Mouse (Mus musculus) liver, embryonic 15.5 days (tissue): ENCODE data around the gene 9230102O04Rik. TPM values are rescaled to one million over a fixed set of nuclear protein-coding genes. Genes with fewer than 3 reads are reported as not detected.

Experiments
- ATAC-seq: fragments of 200-750 bp; cut with Nextera tagmentation; 2 replicates; pipeline ENCODE4 v1.8.0; 2017; ENCODE audit warnings: moderate number of reproducible peaks, mild to moderate bottlenecking, moderate library complexity; ENCODE audit not compliant: insufficient read depth
- H3K27ac ChIP-seq: fragments of 300-500 bp; sonication (generic); replicated peaks from 2 replicates; pipeline ENCODE4 v1.5.1; 2015; ENCODE audit warnings: mild to moderate bottlenecking, inconsistent platforms
- H3K27me3 ChIP-seq: fragments of 300-500 bp; sonication (generic); 2 replicates; pipeline ENCODE4 v1.6.1; 2015; ENCODE audit warnings: mild to moderate bottlenecking, inconsistent platforms
- H3K36me3 ChIP-seq: fragments of 300-500 bp; sonication (generic); replicated peaks from 2 replicates; pipeline ENCODE4 v1.6.1; 2015; ENCODE audit warnings: moderate library complexity, mild to moderate bottlenecking, inconsistent platforms
- H3K4me1 ChIP-seq: fragments of 300-500 bp; sonication (generic); replicated peaks from 2 replicates; pipeline ENCODE4 v1.6.1; 2015; ENCODE audit warnings: inconsistent platforms
- H3K4me2 ChIP-seq: fragments of 300-500 bp; sonication (generic); 2 replicates; pipeline ENCODE4 v1.6.1; 2015; ENCODE audit warnings: moderate library complexity, mild to moderate bottlenecking, inconsistent platforms
- H3K4me3 ChIP-seq: fragments of 300-500 bp; sonication (generic); replicated peaks from 2 replicates; pipeline ENCODE4 v1.5.1; 2015; ENCODE audit warnings: mild to moderate bottlenecking, inconsistent platforms
- H3K9ac ChIP-seq: fragments of 300-500 bp; sonication (generic); 2 replicates; pipeline ENCODE4 v1.6.1; 2015; ENCODE audit warnings: moderate library complexity, mild to moderate bottlenecking, inconsistent platforms
- H3K9me3 ChIP-seq: fragments of 300-500 bp; sonication (generic); replicated peaks from 2 replicates; pipeline ENCODE4 v1.6.1; 2016; ENCODE audit warnings: inconsistent platforms
- WGBS: fragments of 180-500 bp; shearing (Covaris S2); methylation state at CpG from one replicate; pipeline ENCODE4 v1.1.7; 2015; ENCODE audit warnings: mixed read lengths; ENCODE audit not compliant: insufficient replicate concordance; 5-methylcytosine and 5-hydroxymethylcytosine counted together
- polyA plus RNA-seq: library from polyadenylated mRNA; unstranded; fragments of >200 nt; fragmentation: Nextera tagmentation; extraction: Ambion mirVana; gene quantifications from 2 replicates; pipeline ENCODE4 v1.2.1, GENCODE M21; 2015

The 9230102O04Rik gene
- polyA plus RNA-seq, 1 experiment from 2014 or later: not detected

DNA sequence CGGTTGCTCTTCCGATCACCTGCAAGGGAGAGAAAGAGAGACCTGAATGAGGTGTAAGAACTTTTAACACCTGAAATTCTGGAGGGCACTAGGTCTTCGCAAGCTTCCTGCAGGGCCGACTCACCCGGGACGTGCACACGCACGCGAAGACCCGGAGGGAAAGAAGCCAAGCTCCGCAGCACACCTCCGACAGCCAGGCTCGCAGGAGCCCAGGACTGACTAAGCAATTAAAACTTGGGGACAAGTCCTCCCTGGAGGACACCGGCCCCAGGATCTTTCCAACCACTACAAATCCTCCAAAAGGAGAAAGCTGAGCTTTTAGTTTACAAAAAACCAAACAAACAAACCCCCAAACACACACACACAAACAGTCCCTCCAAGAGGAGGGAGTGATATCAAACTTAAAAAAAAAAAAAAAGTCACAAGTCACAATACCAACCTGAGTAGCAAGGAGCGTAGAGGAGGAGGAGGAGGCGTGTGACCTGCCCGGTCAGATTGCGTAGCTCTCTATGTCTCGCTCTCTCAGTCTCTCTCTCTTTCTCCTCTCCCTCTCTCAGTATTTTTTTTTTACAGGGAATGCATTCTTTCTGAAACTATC is 11.3 kb downstream of the 9230102O04Rik start:
- peak overlapping the region; percentile 45; the same call in 1 of the 2 replicates for H3K27ac ChIP-seq
- H3K9me3 ChIP-seq: no peaks in the 10 kb centered on the region
- H3K9ac ChIP-seq: no peak overlapping the region; the same call in 1 of the 2 replicates
- H3K4me3 ChIP-seq: peak overlapping the region; percentile 54
- peaks cover 100% of the 10 kb centered on the region for H3K27me3 ChIP-seq
- no peaks in the 10 kb centered on the region for H3K36me3 ChIP-seq
- H3K4me2 ChIP-seq: peak overlapping the region; percentile 76
- peaks cover 25% of the 10 kb centered on the region for H3K4me1 ChIP-seq
- 0% methylated on average over 19 of the region's 19 CpGs for WGBS
- ATAC-seq: no peak

- H3K27ac ChIP-seq: no peak overlapping the region
- H3K9me3 ChIP-seq: no peaks in the 10 kb centered on the region
- under 1% methylated on average over 35 of the region's 35 CpGs for WGBS
- H3K27me3 ChIP-seq: peaks cover 100% of the 10 kb centered on the region
- H3K4me2 ChIP-seq: peak overlapping the region; percentile 76
- H3K36me3 ChIP-seq: no peaks in the 10 kb centered on the region
- H3K9ac ChIP-seq: no peak overlapping the region
- H3K4me1 ChIP-seq: peaks cover 24% of the 10 kb centered on the region
- H3K4me3 ChIP-seq: peak overlapping the region; percentile 54
- ATAC-seq: no peak
Observed at GRCm38 (mm10) chr2:9877326-9877690, 12.0 kb downstream of the 9230102O04Rik start.

- Histone ChIP-seq H3K4me1 (peaks cover 24% of the 10 kb centered on the region), H3K27me3 (peaks cover 100% of the 10 kb centered on the region), H3K36me3 (no peaks in the 10 kb centered on the region), H3K27ac (no peak overlapping the region), H3K9me3 (no peaks in the 10 kb centered on the region), H3K9ac (no peak overlapping the region), H3K4me2 (peak overlapping the region; percentile 76), H3K4me3 (peak overlapping the region; percentile 54)
- WGBS: 4% methylated on average over 31 of the region's 31 CpGs
- ATAC-seq: no peak
Observed at GRCm38 (mm10) chr2:9876621-9877325, 12.6 kb downstream of the 9230102O04Rik start.

DNA sequence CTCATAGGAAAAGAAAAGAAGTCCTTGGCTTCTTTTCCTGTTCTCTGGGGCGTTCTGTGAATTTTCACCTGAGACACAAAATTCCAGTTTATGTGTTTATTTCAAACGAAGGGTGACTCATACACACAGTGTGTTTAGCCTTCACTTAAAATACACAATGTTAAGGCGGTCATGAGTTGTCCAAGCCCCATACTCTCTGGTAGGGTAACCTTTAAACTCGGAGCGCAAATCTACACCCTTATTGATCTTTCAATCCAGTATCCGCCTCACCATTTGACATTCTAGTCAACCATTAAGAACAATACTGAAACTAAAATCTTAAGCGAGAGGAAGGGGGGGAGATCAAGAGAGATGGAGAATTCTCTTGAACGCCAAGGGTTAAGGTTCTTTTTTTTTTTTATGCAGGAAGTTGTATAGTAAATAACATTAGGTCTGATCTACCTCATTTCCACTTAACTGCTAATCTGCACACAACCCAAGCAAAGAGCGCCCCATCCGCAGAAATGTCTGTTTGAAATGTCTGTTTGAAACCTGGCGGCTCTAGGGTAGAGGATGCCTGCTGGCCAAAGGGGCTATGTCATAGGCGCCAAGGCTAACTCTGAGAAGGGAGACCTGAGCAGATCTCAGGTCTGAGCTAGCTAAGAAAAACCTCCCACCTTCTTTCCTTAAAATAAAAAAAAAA is 13.5 kb downstream of the 9230102O04Rik start:
- Histone ChIP-seq H3K27me3 (peaks cover 100% of the 10 kb centered on the region), H3K27ac (no peak overlapping the region), H3K36me3 (no peaks in the 10 kb centered on the region), H3K4me1 (peaks cover 20% of the 10 kb centered on the region), H3K4me2 (peak overlapping the region; percentile 76), H3K9ac (no peak overlapping the region), H3K4me3 (no peak overlapping the region), H3K9me3 (no peaks in the 10 kb centered on the region)
- ATAC-seq: no peak
- 47% methylated on average over 12 of the region's 12 CpGs for WGBS

DNA sequence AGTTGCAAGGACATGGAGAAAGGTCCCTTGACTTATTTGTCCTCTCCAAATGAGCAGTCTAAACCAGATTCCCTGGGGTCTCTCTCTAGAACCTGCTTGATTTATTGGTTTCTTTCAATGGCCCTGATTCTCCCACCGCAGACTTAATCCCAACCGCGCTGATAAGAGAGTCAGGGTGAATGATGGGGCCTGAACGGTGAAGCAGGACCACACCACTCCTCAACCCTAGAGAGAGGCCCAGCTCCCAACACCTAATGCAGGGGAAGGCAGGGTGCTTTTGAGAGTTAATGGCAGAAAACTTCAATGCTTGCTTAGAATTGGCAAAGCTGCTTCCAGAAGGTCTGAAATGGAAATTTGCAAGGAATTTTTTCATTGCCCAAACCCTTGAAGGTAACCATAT is 14.1 kb downstream of the 9230102O04Rik start:
- peaks cover 20% of the 10 kb centered on the region for H3K4me1 ChIP-seq
- H3K27ac ChIP-seq: no peak overlapping the region
- no peak overlapping the region for H3K9ac ChIP-seq
- no peak overlapping the region for H3K4me3 ChIP-seq
- no peaks in the 10 kb centered on the region for H3K9me3 ChIP-seq
- peak overlapping the region; percentile 10; the same call in 1 of the 2 replicates for H3K4me2 ChIP-seq
- H3K27me3 ChIP-seq: peaks cover 99% of the 10 kb centered on the region
- no peak for ATAC-seq
- whole genome bisulfite sequencing: 28% methylated on average over 4 of the region's 4 CpGs
- no peaks in the 10 kb centered on the region for H3K36me3 ChIP-seq

DNA sequence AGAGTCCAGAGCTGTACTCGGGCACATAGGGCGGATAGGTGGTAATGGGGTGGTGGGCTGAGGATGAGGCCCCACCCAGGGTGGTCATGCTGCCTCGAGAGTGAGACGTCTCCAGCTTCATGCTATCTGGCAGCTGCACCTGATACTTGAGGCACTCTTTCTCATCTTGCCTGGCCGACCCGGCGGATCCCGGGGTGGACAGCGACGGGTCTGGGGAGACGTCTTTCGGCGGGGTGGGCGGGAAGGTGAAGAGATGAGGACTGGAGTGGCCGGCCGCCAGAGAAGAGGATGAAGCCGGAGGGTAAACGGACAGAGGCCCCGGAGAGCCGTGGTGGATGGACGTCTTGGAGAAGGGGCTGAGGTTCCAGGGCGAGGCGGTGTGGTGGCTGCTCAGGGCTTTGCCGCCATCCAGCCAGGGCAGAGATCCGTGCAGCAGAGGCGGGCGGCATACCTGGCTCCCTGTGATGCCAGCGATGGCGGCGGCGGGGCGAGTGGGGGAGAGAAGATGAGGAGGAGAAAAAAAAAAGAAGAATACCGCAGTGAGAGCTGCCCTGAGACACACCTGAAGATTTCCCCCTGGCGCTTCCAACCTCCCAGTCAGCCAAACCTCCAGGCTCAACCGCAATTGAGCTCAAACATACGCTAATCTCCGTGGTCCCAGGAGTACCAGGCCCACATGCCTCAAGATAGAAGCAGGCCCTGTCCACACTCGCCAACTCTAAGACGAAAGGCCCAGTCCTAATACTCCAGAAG is 14.7 kb downstream of the 9230102O04Rik start:
- H3K9ac ChIP-seq: no peak overlapping the region
- no peak for ATAC-seq
- H3K4me2 ChIP-seq: 0 out of 2 replicates have a peak overlapping the region, but pooled peaks have one; percentile 10
- H3K27ac ChIP-seq: no peak overlapping the region
- H3K4me3 ChIP-seq: no peak overlapping the region
- 48% methylated on average over 39 of the region's 39 CpGs for WGBS
- H3K36me3 ChIP-seq: no peaks in the 10 kb centered on the region
- peaks cover 20% of the 10 kb centered on the region for H3K4me1 ChIP-seq
- peaks cover 98% of the 10 kb centered on the region for H3K27me3 ChIP-seq
- H3K9me3 ChIP-seq: no peaks in the 10 kb centered on the region

- no peak overlapping the region for H3K9ac ChIP-seq
- peaks cover 96% of the 10 kb centered on the region for H3K27me3 ChIP-seq
- 38% methylated on average over 2 of the region's 2 CpGs for WGBS
- no peak overlapping the region for H3K27ac ChIP-seq
- ATAC-seq: no peak
- no peaks in the 10 kb centered on the region for H3K9me3 ChIP-seq
- peaks cover 14% of the 10 kb centered on the region for H3K4me1 ChIP-seq
- no peaks in the 10 kb centered on the region for H3K36me3 ChIP-seq
- no peak overlapping the region for H3K4me2 ChIP-seq
- no peak overlapping the region for H3K4me3 ChIP-seq
Observed at GRCm38 (mm10) chr2:9873757-9874156, 15.6 kb downstream of the 9230102O04Rik start.

DNA sequence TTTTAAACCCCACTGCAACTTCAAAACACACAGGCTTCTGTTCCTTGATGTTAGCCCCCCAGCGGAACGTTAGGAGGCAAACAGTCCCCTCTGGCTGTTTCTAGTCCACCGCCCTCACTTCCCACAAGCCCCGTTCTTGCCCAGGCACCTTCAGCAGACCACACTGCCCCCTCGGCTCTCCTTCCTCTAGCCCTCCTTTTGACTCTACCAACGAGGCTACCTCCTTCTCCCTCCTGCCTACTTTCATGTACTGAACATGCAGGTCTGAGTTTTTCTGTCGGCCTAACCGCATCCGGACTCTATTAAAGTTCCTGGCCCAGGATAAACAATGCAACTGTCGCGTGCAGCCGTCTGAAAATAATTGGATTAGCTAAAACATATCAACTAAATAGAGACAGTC is 16.7 kb downstream of the 9230102O04Rik start:
- whole genome bisulfite sequencing: 18% methylated on average over 12 of the region's 12 CpGs
- Histone ChIP-seq H3K27ac (no peak overlapping the region), H3K27me3 (peaks cover 92% of the 10 kb centered on the region)

DNA sequence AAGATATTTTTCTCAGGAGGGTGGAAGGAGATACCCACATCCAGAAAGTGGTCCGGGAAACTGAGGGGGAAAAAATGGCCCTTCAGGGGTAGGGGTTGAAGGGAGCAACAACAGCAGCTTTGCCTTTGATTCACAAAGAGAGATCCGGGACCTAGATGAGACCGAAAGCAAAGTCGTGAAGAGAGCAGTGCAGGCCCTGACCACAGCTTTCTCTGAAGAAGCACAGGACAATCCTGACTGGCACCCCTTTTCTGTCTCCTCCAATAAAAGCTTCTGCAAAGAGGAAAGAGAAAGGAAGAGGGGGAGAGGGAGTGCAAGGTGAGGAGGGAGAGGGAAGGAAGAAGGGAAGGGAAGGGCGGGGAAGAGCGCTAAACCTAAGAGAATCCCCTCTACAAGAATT is 17.5 kb downstream of the 9230102O04Rik start:
- no peak for ATAC-seq
- no peak overlapping the region for H3K9ac ChIP-seq
- H3K4me3 ChIP-seq: no peak overlapping the region
- H3K27me3 ChIP-seq: peaks cover 86% of the 10 kb centered on the region
- WGBS: 22% methylated on average over 6 of the region's 6 CpGs
- H3K9me3 ChIP-seq: no peaks in the 10 kb centered on the region
- no peak overlapping the region for H3K27ac ChIP-seq
- H3K4me1 ChIP-seq: peaks cover 5% of the 10 kb centered on the region; the same call in 1 of the 2 replicates
- no peak overlapping the region for H3K4me2 ChIP-seq
- no peaks in the 10 kb centered on the region for H3K36me3 ChIP-seq

More for the DNA sequence above, 16.7 kb downstream of the 9230102O04Rik start:
- Histone ChIP-seq H3K4me3 (no peak overlapping the region), H3K9ac (no peak overlapping the region), H3K36me3 (no peaks in the 10 kb centered on the region), H3K9me3 (no peaks in the 10 kb centered on the region), H3K4me2 (no peak overlapping the region), H3K4me1 (peaks cover 5% of the 10 kb centered on the region)
- ATAC-seq: no peak

DNA sequence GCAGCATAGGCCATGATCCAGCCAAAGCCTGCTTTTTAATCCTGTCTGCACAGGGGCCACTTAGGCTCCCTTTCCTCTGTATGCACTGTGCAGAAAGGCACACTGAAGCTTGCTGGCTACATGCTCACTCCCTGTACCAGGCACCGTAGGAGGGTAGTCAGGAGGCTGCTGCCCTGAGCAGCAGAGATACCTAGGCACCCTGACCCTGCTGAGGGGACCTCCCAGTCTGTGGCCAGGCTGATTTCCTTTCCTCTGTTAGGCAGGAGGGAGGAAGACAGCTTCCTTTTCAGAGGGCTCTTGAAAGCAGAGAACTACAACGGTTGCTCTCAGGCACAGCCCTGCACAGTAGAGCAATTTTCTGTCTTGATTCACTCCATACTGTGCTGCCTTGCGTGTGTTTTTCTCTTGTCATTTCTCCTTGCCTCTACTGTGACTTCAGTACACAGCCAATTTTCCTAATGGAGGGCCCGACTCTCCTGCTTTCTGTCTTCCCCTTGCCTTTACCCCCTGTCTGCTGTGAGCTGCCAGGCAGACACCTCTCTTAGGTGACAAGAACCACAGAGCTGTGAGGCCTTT is 18.1 kb downstream of the 9230102O04Rik start:
- Histone ChIP-seq H3K4me3 (no peak overlapping the region), H3K4me1 (peaks cover 5% of the 10 kb centered on the region; the same call in 1 of the 2 replicates), H3K9me3 (no peaks in the 10 kb centered on the region), H3K36me3 (no peaks in the 10 kb centered on the region), H3K9ac (no peak overlapping the region), H3K27me3 (peaks cover 80% of the 10 kb centered on the region), H3K4me2 (no peak overlapping the region), H3K27ac (no peak overlapping the region)
- 16% methylated on average over 4 of the region's 4 CpGs for WGBS
- no peak for ATAC-seq
